Mouse (Mus musculus): Measurements from ENCODE around the gene Brca1.
"Not testable (repeated sequence)": the region's sequence is repeated elsewhere in the genome, so short reads cannot be mapped to it uniquely, and the experiment has no call there.

Gene Brca1

DNA sequence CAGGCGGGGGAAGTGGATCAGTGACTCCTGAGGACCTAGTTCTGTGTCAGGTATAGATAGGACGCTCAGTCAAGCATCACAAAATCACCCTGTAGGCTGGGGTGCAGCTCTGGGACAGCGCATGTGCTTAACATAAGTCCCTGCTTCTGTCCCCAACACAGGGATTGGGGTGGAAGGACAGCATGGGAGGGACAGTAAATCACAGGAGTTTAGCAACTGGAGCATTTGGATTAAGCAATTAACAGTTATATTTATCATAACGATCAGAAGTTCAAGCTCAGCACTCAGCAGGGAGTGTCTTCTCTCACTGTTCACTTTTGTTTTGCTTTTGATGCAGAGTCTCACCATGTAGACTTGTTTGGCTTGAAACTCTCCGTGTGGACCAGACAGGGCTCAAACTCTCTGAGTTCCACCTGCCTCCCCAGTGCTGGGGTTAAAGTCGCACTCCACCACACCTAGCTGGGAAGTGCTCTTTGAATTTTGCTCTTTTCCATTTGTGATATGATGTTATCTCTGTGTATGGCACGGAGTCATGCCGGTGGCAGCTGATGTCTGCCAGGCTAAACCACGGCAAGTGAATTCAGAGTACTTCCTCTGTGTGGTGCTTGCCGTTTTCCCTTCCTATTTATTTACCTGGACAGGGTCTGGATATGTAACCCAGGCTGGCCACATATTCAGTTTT lies 99.5 kb downstream of the Brca1 start:
- intact Hi-C loops (cut with DNase I), result no loop called here

DNA sequence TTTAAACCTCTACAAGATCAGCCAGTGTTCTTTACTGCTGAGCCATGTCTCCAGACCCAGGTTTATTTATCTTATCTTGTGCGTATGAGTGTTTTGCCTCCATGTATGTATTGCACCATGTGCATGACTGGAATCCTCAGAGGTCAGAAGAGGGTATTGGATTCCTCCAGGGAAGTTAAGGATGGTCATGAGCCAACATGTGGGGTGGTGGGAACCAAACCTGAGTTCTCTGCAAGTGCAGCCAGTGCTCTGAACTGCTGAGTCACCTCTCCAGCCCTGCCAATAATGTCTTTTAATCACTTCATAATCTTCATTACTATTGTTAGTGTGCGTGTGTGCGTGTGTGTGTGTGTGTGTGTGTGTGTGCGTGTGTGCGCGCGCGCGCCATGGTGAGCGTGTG lies 100.2 kb downstream of the Brca1 start:
- intact Hi-C loops (cut with DNase I), result no loop called here

DNA sequence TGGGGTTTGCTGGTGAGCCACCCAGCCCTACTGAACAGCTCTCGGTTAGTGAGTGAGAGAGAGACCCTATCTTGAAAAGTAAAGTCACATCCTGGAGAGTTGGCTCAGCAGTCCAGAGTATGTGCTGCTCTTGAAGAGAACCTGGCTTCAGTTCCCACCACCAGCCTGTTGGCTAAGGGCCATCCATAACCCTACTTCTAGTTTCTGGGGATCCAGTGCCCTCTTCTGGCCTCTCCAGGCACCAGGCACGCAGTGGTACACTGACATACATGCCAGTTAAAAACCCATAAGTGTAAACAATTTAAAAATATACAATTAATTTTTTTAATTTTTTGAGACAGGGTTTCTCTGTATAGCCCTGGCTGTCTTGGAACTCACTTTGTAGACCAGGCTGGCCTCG lies 101.4 kb downstream of the Brca1 start:
- intact Hi-C loops (cut with DNase I), result no loop called here

DNA sequence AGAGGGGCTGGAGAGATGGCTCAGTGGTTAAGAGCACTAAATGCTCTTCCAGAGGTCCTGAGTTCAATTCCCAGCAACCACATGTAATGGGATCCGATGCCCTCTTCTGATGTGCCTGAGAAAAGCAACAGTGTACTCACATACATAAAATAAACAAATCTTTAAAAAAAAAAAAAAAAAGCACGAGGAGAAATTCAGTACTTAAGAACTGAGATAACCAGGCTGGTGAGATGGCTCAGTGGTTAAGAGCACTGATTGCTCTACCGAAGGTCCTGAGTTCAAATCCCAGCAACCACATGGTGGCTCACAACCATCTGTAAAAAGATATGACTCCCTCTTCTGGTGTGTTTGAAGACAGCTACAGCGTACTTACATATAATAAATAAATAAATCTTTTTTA lies 102.2 kb downstream of the Brca1 start:
- intact Hi-C loops (cut with DNase I), result not testable (repeated sequence)

DNA sequence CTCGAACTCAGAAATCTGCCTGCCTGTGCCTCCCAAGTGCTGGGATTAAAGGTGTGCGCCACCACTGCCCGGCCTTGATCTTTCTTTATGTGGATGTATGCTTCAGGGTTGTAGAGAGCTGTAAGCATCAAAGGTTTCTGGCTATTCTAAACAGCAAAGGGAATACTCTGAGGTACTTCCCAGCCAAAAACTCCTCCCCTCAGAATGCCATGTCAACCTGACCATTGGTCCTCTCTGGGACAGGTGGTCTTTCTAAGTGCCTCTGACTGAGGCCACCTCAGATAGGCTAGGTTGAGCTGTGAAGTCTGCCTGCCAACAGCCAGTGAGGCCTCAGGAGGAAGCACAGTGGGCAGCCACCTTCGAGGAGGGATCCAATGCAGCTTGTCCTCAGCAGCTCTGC lies 102.9 kb downstream of the Brca1 start:
- intact Hi-C loops (cut with DNase I), result no loop called here

DNA sequence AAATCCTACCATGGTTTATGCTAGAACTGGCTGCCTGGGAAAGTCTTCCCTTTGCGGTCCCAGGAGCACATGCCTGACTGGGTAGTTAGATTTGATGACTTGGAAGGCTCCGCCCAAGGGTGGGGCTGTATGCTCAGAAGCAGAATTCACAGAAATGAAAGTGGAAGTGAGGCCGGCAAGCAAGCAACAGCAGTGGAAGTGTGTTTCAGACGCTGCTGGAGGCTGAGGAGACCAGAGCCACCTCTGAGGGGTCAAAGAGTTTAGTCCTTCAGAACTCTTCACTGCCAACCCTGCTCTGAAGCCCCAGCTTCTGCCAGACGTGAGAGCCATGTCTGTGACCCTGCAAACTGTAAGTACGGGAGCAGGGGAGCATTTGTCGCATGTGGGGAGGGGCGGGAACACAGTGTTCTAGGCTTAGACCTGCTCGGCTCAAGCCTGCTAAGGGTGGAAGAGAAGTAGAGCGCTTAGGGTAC lies 103.4 kb downstream of the Brca1 start, which contains the start of gene Ifi35:
Gene Ifi35 (plus strand): TSS at position 134 of the 473 bp plus-strand sequence.
- intact Hi-C loops (cut with DNase I), result no loop called here

DNA sequence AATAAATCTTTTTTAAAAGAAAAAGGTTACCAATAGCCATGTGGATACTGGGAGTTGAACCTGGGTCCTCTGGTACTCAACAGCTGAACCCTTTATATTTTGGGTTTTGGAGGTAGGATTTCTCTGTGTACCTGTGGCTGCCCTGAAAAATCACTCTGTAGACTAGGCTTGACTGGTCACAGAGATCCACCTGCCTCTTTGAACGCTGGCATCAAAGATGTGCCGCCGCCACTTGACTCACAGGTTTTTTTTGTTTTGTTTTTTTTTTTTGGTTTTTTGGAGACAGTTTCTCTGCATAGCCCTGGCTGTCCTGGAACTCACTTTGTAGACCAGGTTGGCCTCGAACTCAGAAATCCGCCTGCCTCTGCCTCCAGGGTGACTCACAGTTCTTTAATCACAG lies 104.0 kb downstream of the Brca1 start:
- intact Hi-C loops (cut with DNase I), result no loop called here

DNA sequence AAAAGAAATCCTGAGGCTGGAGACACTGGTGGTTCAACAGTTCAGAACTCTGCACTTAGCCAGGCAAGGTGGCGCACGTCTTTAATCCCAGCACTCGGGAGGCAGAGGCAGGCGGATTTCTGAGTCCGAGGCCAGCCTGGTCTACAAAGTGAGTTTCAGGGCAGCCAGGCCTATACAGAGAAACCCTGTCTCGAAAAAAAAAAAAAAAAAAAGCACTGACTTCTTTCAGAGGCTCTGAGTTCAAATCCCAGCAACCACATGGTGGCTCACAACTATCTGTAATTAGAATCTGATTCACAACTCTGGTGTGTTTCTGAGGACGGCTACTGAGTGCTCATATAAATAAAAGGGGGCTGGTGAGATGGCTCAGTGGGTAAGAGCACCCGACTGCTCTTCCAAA lies 104.9 kb downstream of the Brca1 start:
- intact Hi-C loops (cut with DNase I), result not testable (repeated sequence)

DNA sequence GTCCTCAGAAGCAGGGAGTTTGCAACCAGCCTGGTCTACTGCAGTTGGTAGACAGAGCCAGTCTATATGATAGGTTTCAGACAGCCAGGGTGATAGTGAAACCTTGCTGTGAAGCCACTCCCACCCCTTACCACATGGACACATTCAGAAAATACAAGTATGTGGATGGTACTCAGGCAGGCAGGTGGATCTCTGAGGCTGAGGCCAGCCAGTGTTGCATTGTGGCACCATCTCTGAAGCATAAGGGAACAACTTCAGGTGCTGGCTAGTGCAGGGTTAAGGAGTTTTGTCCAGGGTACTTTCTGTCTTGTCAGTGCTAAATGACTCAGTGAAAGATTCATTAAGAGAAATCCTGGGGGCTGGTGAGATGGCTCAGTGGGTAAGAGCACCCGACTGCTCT lies 105.4 kb downstream of the Brca1 start:
- intact Hi-C loops (cut with DNase I), result no loop called here

DNA sequence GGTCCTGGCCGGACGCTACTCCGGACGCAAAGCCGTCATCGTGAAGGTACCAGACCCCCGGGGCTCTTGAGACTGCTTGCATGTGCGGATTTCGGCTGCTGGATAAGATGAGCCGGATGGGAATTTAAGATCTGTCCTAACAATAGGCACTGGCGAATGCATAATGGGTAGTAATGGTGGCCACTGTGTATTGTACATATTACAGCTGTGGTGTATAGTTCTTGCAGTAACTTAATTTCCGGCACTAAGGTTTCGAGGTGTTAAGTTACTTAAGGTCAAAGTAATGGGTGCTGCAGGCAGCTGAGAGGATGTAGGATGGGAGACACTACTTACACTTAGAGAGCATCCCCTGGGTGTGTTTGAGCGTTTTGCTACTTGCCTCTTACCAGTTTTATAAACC lies 109.0 kb downstream of the Brca1 start:
- intact Hi-C loops (cut with DNase I), result no loop called here

DNA sequence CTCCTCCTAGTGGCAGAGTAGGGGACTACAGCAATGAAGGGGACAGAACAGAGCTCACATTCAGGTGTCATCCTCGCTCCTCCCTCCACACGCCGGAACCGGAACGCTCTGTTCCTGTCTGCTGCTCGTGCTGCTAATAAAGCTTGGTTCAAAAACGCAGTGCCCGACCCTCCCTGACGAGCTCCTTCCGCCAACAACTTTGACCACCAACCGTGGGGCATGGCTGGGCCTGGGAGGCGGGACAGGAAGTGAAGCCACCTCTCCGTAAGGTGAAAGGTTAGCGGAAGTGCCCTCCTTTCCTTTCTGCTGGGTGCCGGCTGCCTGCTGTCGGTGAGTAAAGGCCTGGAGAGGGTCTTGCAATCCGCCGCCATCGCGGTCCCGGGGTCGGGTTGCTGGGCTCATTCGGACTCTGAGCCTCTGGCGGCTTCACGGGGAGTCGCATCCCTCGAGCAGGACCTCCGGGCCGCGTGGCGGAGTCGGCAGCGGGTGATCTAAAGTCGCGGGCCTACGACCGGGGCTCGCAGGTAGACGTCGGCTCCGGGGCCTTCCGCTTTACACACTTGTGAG lies 109.5 kb downstream of the Brca1 start, which contains the start of gene Rpl27:
Gene Rpl27 (plus strand): TSS at position 172 of the 567 bp plus-strand sequence.
- intact Hi-C loops (cut with DNase I), result no loop called here

DNA sequence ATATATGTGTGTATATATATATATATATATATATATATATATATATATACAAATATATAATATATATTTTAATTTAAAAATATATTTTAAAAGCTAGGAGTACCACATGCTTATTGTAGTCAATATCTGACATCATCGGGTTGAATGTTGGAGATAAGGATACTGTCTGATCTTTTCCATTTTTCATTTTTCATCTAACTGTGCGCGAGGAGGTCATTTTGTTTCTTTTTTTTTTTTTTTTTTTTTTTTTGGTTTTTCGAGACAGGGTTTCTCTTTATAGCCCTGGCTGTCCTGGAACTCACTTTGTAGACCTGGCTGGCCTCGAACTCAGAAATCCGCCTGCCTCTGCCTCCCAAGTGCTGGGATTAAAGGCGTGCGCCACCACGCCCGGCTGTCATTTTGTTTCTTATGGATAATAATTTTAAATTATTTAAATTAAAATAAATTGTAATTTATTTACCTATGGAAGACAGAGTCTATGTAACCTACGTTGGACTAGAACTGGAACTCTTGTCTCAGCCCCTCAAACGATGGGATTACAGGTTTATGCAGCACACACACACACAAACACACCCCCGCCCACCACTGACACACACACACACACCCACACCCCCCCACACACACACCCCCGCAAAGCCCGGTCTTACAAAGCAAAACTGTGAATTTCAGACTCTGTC lies 110.2 kb downstream of the Brca1 start:
- intact Hi-C loops (cut with DNase I), result not testable (repeated sequence)

All from adrenal gland (tissue).